Mouse (Mus musculus): ENCODE measurements around the gene Shroom3.

GRCm38 (mm10) chr5:92920984-92921383, 237.7 kb downstream of the Shroom3 start:
- TF ChIP-seq CTCF (IDR thresholded peaks at IDR 0.05; ENCODE audit: low read depth, low read length): no peak
- TF ChIP-seq POLR2A (IDR thresholded peaks at IDR 0.05; ENCODE audit: borderline replicate concordance, low read depth, low read length): no peak

Measured in bone marrow macrophage, adult 2 months (primary cell).